9 mouse cellular contexts compared by ENCODE assay signal in genomic region chr12:40133573-40134271, GRCm38 (mm10). TPM values are rescaled to one million over a fixed set of nuclear protein-coding genes. Genes with fewer than 3 reads are reported as not detected.
DNase-seq lines count a peak whose midpoint lies in the region; ATAC-seq and TF ChIP-seq lines count a peak whose summit lies in the region.
"Had no signal": no experiment of that assay in that cellular context is flagged by ENCODE, and none has a peak within 500 bp of the region (broad histone marks: within the 10 kb centered on the region; RNA-seq: fewer than 3 reads in every experiment).

Gene Scin (minus strand): TSS chr12:40134228.

- no peak within 1 kb of the TSS for H3K27ac ChIP-seq in left cerebral cortex, adult 2 months
- no peak within 1 kb of the TSS for H3K27ac ChIP-seq in heart, embryonic 13.5 days (replicated peaks)
- H3K27ac ChIP-seq in kidney, embryonic 15.5 days, result no peak within 1 kb of the TSS
- H3K27ac ChIP-seq in stomach, embryonic 16.5 days (ENCODE audit: low read length), result no peak within 1 kb of the TSS

- peak within 1 kb of the TSS; percentile 18 for H3K4me3 ChIP-seq in left cerebral cortex, adult 2 months
- peak within 1 kb of the TSS; percentile 55 for H3K4me3 ChIP-seq in heart, embryonic 13.5 days
- peak within 1 kb of the TSS; percentile 48 for H3K4me3 ChIP-seq in kidney, embryonic 15.5 days (replicated peaks)
- peak within 1 kb of the TSS; percentile 47 for H3K4me3 ChIP-seq in stomach, embryonic 16.5 days (replicated peaks; ENCODE audit: low read length)
- H3K4me3 ChIP-seq: myocyte had no signal

- no peak for TF ChIP-seq CTCF in left cerebral cortex, adult 2 months (IDR thresholded peaks at IDR 0.05)
- no peak for TF ChIP-seq CTCF in brain, embryonic 14.5 days (IDR thresholded peaks at IDR 0.05; ENCODE audit: borderline replicate concordance, extremely low read depth, insufficient read depth, insufficient read length)

- H3K4me1 ChIP-seq in heart, embryonic 13.5 days, result peaks cover 11% of the 10 kb centered on the region
- peaks cover 18% of the 10 kb centered on the region for H3K4me1 ChIP-seq in kidney, embryonic 15.5 days
- peaks cover 10% of the 10 kb centered on the region for H3K4me1 ChIP-seq in stomach, embryonic 16.5 days (ENCODE audit: control insufficient read depth, insufficient read depth, low read length)

- DNase-seq in left cerebral cortex, adult 2 months (ENCODE audit: extremely low spot score in 1 of 2, low spot score in 2 of 2), result no peak
- no peak for DNase-seq in left cerebral cortex, adult 11 months (ENCODE audit: low spot score)
- peak; percentile 17 for DNase-seq in brain, embryonic 14.5 days (ENCODE audit: low read depth)
- peak; percentile 9 for DNase-seq in lung, postnatal 14 days
- DNase-seq in layer of hippocampus, adult 18-20 months (ENCODE audit: low spot score in 2 of 2), result no peak

- 2% methylated on average over 39 of the region's 39 CpGs for WGBS in heart, embryonic 13.5 days
- WGBS in kidney, embryonic 15.5 days, result 1% methylated on average over 39 of the region's 39 CpGs
- WGBS in stomach, embryonic 16.5 days, result 1% methylated on average over 39 of the region's 39 CpGs

- no peak for ATAC-seq in heart, embryonic 13.5 days (ENCODE audit: extremely low read depth, insufficient number of reproducible peaks, low FRiP score, low TSS enrichment)
- ATAC-seq in kidney, embryonic 15.5 days (replicated peaks; ENCODE audit: low FRiP score), result peak; percentile 83
- ATAC-seq in stomach, embryonic 16.5 days (ENCODE audit: insufficient read depth, low FRiP score), result no peak

- intact Hi-C loops in left cerebral cortex, adult 2 months (cut with DNase I), result no loop called here

- no peaks in the 10 kb centered on the region for H3K9me3 ChIP-seq in heart, embryonic 13.5 days
- H3K9me3 ChIP-seq in kidney, embryonic 15.5 days (replicated peaks), result no peaks in the 10 kb centered on the region
- no peaks in the 10 kb centered on the region for H3K9me3 ChIP-seq in stomach, embryonic 16.5 days (replicated peaks; ENCODE audit: control insufficient read depth, low read length)

- no peak for TF ChIP-seq POLR2A in brain, embryonic 14.5 days (IDR thresholded peaks at IDR 0.05; ENCODE audit: borderline replicate concordance, extremely low read depth, insufficient read depth, insufficient read length, poor library complexity, severe bottlenecking)

- H3K4me2 ChIP-seq in heart, embryonic 13.5 days, result peak within 1 kb of the TSS; percentile 85
- peak within 1 kb of the TSS; percentile 79 for H3K4me2 ChIP-seq in kidney, embryonic 15.5 days
- H3K4me2 ChIP-seq in stomach, embryonic 16.5 days (ENCODE audit: low read depth, low read length), result peak within 1 kb of the TSS; percentile 83

- H3K9ac ChIP-seq in heart, embryonic 13.5 days, result peak within 1 kb of the TSS; percentile 68
- H3K9ac ChIP-seq in kidney, embryonic 15.5 days, result peak within 1 kb of the TSS; percentile 40
- H3K9ac ChIP-seq in stomach, embryonic 16.5 days (ENCODE audit: low read length), result peak within 1 kb of the TSS; percentile 60

- peaks cover 34% of the 10 kb centered on the region for H3K27me3 ChIP-seq in heart, embryonic 13.5 days (replicated peaks)
- H3K27me3 ChIP-seq in kidney, embryonic 15.5 days, result peaks cover 32% of the 10 kb centered on the region
- peaks cover 18% of the 10 kb centered on the region for H3K27me3 ChIP-seq in stomach, embryonic 16.5 days (ENCODE audit: control insufficient read depth, insufficient read depth, low read length)

- H3K36me3 ChIP-seq in heart, embryonic 13.5 days, result no peaks in the 10 kb centered on the region
- H3K36me3 ChIP-seq in kidney, embryonic 15.5 days, result no peaks in the 10 kb centered on the region
- no peaks in the 10 kb centered on the region for H3K36me3 ChIP-seq in stomach, embryonic 16.5 days (ENCODE audit: control insufficient read depth, insufficient read depth, low read length)

RNA-seq across cellular contexts. Expression of gene Scin, which starts in this region (rescaled TPM):
- not detected for total RNA-seq in left cerebral cortex, adult 2 months (2021)
- polyA plus RNA-seq in brain, embryonic 14.5 days (2012; rRNA removed), result 0.03 and 0.09 TPM in 2 replicates
- 3.4 TPM in 2 replicates for polyA plus RNA-seq in heart, embryonic 13.5 days (2015; fragmentation: Nextera tagmentation; extraction: Ambion mirVana)
- polyA plus RNA-seq in kidney, embryonic 15.5 days (2015; fragmentation: Nextera tagmentation; extraction: Ambion mirVana), result 14.9 and 19.9 TPM in 2 replicates
- polyA plus RNA-seq in stomach, embryonic 16.5 days (2015; fragmentation: Nextera tagmentation; extraction: Ambion mirVana), result 7.5 and 9.6 TPM in 2 replicates
- total RNA-seq in layer of hippocampus, adult 18-20 months (2021), result 1 to 10 TPM; 2.3 to 2.7 TPM

Comparison
In these comparisons a context has a peak if more than half of its experiments do, and no peak if none do; other contexts are left out.
1. Peak in DNase-seq in brain, embryonic 14.5 days; RNA of the gene not detected or under 1 TPM.